Mouse (Mus musculus) embryo, embryonic 11 days (tissue): Measurements from ENCODE around the gene Xirp1.
A peak's percentile ranks its signal among the peaks of the same experiment; 100 is the strongest.
"Not testable (repeated sequence)": the region's sequence is repeated elsewhere in the genome, so short reads cannot be mapped to it uniquely, and the experiment has no call there.

Source experiments
- DNase-seq: peaks from one replicate; pipeline ENCODE4 v3.0.0-alpha.2; 2015

The Xirp1 gene

DNA sequence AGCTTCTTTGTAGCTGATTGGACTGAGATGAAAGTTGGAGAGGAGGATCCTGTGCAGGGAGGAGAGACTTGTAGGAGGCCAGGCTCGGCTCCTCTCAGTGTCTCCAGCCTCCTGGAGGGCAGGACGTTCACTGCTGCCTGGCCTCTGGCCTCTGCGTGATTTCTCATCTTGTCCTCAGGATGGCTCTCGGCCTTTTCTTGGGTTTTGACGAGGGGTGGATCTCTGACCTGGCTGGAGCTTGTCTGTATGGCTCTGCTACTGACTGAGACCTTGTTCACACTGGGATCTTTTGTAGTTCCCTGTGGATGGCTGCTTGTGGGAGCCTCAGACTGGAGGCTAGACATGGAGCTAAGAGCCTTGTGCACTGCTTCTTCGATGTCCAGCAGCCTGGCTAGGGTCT is 8.6 kb downstream of the Xirp1 start:
- DNase-seq, result no peak

GRCm38 (mm10) chr9:120013251-120013820 is 10.1 kb downstream of the Xirp1 start:
- DNase-seq, result no peak

- no peak for DNase-seq
Measured at GRCm38 (mm10) chr9:120012781-120013180, 10.6 kb downstream of the Xirp1 start.

- DNase-seq, result not testable (repeated sequence)
Measured at GRCm38 (mm10) chr9:120012161-120012560, 11.2 kb downstream of the Xirp1 start.

DNA sequence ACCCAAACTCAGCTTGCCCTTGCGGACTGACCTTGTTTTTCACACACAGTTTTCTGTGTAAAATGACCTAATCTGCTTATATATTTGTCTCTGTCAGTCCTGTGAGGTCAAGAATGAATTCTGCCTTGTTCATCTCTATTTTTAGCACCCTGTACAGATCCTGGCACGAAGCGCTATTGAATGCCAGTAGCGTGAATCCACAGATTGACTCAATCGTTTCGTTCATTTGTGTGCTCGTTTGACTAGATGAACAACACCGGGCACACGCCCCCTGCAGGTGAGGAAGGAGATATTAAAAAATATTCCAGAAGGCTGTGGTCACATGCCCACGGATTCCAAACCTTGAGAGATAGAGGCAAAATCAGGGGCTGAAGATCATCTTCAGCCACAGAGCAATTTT is 11.9 kb downstream of the Xirp1 start:
- peak; percentile 87 for DNase-seq

- DNase-seq, result peak; percentile 97
Measured at GRCm38 (mm10) chr9:120010781-120011511, 12.5 kb downstream of the Xirp1 start.

DNA sequence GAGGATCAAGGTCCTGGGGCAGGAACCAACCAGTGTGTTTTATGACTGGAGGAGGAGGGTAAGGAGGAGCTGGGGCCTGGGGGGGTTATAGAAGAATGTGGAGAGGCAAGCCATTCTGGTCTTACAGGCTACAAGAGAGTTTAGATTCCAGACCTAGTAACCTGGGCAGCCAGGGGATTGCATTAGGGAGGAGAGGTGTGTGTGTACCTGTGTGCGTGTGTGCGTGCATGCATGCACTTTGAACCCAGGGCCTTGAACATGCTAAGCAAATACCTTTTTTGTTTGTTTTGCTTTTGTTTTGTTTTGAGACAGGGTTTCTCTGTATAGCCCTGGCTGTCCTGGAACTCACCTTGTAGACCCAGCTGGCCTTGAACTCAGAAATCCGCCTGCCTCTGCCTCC is 13.5 kb downstream of the Xirp1 start:
- DNase-seq, result no peak

GRCm38 (mm10) chr9:120009226-120009841 is 14.1 kb downstream of the Xirp1 start:
- no peak for DNase-seq

DNA sequence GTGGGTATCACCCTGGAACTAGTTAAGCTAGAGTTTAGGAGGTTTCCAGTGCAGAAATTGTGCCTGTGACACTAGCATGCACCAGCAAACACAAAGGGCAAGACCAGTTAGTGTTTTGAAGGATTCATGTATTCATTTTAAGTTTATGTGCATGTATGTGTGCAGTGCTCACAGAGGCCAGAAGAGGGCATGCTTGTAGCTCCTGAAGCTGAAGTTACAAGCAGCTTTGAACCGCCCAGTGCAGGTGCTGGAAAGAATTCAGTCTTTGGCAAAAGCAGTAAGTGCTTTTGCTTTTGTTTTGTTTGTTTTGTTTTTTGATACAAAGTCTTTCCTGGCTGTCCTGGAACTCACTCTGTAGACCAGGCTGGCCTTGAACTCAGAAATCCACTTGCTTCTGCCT is 15.6 kb downstream of the Xirp1 start:
- DNase-seq, result no peak

- DNase-seq, result no peak
Measured at GRCm38 (mm10) chr9:120005936-120006335, 17.5 kb downstream of the Xirp1 start.

- no peak for DNase-seq
Measured at GRCm38 (mm10) chr9:120002893-120003292, 20.5 kb downstream of the Xirp1 start.

- DNase-seq, result peak; percentile 93
Measured at GRCm38 (mm10) chr9:120001945-120002725, 21.3 kb downstream of the Xirp1 start.

- DNase-seq, result no peak
Measured at GRCm38 (mm10) chr9:120000761-120001160, 22.6 kb downstream of the Xirp1 start.

- no peak for DNase-seq
Measured at GRCm38 (mm10) chr9:119999636-120000035, 23.8 kb downstream of the Xirp1 start.

- DNase-seq, result no peak
Measured at GRCm38 (mm10) chr9:119998776-119999175, 24.6 kb downstream of the Xirp1 start.

DNA sequence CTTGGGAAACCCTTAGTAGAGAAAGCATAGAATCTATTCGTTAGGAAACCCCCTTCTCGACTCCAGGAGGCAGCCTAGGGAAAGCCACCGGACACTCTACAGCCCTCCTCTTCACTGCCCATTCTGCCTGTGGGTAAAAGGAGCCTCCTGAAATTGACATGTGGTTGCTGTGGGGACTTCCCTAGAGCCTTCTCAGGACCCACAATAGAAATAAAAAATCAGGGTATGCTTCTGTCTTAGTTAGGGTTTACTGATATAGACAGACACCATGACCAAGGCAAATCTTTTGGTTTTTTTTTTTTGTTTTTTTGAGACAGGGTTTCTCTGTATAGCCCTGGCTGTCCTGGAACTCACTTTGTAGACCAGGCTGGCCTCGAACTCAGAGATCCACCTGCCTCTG is 27.3 kb downstream of the Xirp1 start:
- no peak for DNase-seq

DNA sequence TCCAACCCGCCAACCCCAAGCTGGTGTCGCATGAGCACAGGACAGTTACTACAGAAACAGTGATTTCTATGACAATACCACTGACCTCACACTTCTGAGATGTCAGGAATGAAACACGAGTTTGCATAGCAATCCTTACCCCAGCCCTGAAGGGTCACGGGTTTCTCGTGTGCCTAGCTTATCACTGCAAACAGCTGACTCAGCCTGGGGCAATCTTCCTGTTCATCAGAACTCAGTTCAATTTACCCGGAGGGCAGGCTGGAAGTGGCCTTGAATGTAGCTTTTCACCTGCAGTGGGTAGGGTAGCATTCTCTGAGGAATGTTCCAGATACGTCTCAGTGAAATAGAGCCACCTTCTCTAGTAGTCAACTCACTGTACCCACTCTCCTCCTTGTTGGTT is 29.2 kb downstream of the Xirp1 start:
- DNase-seq, result no peak

DNA sequence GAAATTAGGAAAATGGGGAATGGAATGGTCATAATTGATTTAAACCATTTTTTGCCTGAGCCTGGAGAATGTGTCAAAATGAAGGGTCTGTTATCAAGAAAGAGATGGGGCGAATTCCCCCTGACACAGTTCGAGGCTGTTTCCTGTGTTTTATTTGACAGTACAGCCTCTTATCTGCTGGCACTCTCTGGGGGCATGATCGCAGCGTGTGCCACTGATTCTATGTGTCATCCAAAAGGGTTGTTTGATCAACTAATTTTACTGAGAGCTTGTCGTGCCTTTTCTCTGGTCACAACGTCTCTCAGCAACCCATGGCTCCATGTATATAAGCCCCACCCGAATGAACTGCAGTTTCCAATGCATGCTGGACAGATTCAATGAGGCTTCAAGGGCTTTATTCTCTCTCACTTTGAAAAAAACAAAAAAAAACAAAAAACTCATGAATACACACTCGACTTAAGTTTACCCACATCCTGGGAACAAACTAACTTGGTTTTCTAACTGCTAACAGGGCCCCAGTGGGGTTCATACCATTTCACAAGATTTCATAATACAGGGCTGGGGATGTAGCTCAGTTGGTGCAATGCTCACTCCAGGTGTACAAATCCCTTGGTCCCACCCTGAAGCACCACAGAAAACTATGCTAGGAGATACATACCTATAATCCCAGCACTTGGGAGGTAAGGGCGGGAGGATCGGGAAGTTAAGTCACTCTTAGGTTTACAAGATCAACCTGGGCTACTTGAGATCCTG is 30.1 kb downstream of the Xirp1 start:
- DNase-seq, result no peak

- DNase-seq, result no peak
Measured at GRCm38 (mm10) chr9:119991310-119991709, 32.1 kb downstream of the Xirp1 start.

DNA sequence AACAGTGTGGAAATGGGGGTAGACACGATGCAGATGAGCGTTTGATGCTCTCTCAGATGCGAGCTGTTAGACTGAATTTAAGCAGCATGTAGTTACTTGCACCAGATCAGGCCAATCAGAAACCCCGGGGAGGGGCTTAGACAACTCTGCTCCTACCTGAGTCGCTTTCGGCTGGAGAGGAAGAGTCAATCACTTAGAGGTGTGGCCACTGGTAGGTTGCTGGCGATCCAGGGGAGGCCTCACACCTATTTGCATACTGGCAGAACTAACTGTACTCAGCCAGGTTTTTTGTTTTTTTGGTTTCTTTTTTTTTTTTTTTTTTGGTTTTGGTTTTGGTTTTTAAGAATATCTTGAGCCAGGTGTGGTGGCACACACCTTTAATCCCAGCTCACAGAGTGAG is 35.1 kb downstream of the Xirp1 start:
- DNase-seq, result no peak

DNA sequence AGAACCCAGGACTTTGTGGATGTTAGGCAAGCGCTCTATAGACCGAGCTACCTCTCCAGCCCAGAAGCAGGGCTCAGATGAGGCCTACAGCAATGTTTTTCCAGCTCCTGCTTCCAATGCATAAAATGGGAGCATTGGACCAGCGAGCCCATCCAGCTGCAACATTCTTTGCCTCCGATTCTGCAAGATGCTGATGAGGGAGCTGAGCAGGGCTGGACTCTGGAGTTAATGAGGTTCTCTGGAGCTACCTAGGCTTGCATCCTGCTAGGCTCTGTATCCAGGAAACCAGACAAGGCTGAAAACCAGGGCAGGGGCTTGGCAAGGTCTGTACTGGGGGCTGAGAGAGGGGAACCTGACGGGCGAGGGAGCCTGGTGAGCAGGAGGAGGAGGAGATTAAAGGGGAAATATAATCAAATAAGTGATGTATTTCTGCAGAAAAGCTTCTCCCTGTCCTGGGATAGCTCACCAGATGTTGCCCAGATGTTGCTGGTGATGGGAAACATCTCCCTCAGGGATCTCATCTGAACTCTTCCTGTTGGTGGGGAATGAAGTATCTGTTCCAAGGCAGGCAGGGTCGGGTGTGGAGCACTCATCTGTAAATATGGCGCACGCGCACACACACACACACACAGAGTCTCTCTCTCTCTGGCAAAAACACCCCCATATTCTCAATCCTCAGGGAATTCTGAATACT is 37.4 kb downstream of the Xirp1 start:
- DNase-seq, result peak; percentile 43

DNA sequence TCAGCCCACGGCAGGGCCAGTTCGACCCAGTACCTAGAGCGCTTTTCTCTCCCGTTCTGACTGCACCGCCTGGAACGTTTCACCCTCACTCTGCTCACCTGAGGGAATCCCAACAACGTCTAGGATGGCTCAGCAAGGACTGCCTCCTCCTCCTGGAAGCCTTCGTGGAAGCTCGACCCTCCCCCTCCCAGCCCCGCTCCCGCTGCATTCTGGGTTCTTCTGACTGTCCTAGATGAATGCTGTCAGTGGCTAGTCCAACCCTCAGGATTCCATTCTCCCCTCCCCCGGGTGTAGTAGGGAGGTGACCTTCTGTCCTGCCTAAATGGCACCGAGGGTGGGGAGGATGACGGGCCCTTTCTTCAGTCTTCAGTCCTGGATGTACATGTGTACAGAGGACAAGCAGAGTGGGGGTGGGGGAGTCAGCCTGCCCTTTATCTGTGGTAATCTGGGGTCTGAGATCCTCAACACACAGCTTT is 38.8 kb downstream of the Xirp1 start, which contains the start of gene Csrnp1:
TSS of gene Csrnp1 (minus strand) at position 123 of the 476 bp plus-strand sequence.
- DNase-seq, result peak; percentile 66
